Mouse (Mus musculus) v-Abl transformed pro-B cells (cell line): ENCODE data around the gene Gtf3a.

Source experiments
- in situ Hi-C, 2 experiments: fragments of 400-800 bp; cut with MboI; formaldehyde crosslinking; loops; one replicate each; pipeline ENCODE4 v1.15.1; 2025; ENCODE audit not compliant: unreplicated experiment in 2 of 2

Gene Gtf3a

GRCm38 (mm10) chr5:146931904-146932553 is 16.4 kb upstream of the Gtf3a start:
- in situ Hi-C loops: no loop called here

DNA sequence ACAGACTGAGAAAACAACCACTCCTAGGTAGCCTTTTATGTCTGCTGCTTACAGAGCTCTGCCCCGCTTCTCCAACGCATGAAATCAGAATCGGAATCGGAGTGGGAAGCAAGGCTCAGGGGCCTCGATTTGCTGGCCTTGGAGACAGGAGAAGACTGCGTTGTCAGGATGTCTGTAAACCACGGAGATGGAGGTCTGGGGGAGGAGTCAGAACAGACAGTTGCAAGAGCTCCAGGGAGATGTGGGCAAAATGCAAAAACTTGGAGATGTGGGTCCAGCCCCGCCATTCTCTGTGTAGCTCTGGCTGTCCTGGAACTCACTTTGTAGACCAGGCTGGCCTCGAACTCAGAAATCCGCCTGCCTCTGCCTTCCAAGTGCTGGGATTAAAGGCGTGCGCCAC is 15.0 kb upstream of the Gtf3a start:
- in situ Hi-C loops: no loop called here

DNA sequence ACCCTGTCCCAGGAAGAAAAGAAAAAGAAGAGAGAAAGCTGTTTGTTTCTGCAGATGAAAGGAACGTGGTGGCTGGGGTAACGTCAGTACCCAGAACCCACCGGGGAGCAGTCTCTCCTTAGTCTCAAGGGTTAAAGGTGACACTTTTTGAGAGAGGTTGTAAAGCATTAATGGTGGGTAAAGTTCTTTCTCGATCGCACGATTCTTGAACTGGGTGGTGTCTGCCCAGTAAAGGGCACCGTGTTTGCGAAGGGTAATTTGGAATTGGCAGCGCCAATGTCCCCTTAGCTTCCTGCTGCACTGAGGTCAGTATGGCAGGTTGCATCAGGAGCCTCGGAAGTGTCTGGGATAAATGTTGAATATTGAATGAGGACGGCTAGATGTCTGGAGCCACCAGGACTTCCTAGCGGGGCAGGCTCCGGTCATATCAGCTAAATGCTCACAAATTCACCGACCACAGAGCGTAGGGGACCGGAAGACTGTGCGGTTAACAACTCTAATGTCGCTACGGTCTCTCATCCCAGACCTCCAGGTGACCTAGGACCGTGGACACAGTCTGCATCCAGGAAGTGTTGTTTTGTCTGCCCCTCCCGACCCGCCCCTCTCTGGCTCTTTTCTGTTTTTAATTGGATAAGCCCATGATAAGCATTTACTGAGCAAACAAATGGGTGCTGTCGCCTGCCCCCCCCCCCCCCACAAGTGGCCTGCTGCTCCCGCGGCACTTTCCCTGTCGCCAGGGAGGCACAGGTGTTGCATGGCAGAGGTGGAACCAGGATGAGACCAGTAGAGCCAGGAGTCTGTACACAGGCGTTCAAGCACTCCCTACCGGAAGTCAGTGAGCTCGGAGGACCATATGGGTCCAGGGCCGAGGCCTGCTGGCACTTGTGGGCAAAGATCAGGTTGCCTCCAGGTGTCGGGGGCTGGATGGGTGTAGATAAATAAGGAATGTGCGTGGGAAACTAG is 10.6 kb upstream of the Gtf3a start:
- in situ Hi-C loops: no loop called here

DNA sequence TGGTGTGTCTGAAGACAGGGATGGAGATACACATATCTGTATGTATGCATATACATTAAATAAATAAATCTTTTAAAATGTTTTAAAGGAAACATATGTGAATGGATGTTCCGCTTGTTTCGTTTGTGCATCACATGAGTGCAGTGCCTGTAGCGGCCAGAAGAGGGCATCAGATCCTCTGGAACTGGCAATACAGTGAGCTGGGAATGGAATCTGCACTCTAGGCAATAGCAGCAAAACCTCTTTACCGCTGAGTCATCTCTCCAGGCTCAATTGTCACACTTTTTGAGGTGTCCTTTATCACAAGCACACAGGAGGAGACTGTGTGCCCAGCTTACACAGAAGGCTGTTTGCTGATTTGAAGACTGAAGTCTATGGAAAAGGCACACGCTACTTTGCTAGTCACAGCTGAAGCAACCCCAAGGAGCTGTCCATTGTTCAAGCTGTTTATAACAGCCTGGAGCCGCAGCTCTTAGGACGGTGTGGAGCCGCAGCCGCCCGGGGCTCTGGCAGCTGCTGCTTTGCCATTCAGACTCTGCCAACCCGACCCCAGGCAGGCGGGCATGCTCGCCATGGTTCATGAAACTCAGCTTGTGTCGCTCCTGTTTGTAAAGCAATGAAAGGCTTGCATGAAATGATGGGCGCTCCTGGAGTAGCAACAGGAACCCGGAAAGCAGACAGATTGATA is 9.2 kb upstream of the Gtf3a start:
- in situ Hi-C loops: no loop called here

DNA sequence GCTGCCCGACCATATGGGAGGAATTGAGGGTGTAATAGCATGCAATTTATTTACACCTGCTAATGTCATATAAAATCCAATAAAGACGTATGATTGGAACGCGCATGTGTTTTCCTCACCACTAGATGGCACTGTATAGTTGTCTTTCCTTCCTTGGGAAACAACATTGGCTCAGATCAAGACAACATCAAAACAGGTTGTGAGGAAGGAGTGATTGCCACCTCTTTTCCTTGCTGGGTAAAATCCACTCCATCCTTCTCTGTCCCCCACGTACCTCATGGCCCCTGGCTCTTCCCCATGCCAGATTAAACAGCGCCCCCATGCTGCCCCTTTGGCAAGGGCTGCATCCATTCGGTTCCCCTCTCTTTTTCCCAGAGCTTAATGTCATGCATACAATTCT is 8.2 kb upstream of the Gtf3a start:
- in situ Hi-C loops: loop anchor here (5.0 to 10.0 kb wide), 3 partner anchors 115 to 925 kb away; partner anchors contain the start of gene Pomp (in 1 of the 2)

DNA sequence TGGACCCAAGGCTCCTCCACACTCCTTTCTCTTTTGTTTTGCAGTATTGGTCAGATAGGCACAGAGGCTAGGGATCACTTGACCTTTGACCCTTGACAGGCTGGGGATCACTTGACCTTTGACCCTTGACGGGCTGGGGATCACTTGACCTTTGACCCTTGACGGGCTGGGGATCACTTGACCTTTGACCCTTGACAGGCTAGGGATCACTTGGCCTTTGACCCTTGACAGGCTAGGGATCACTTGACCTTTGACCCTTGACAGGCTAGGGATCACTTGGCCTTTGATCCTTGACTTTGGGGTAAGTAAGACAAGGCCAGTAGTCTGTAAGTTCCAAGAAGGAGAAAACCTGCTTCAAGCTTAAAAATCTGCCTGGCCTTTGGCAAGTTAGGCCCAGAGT is 6.5 kb upstream of the Gtf3a start:
- in situ Hi-C loops: loop anchor here (5.0 to 10.0 kb wide), 3 partner anchors 113 to 923 kb away; partner anchors contain the start of gene Pomp (in 1 of the 2)

- in situ Hi-C loops: loop anchor here (5.0 to 10.0 kb wide), 3 partner anchors 112 to 922 kb away; partner anchors contain the start of gene Pomp (in 1 of the 2)
These were observed 5.5 kb upstream of the Gtf3a start for GRCm38 (mm10) chr5:146942965-146943364.

DNA sequence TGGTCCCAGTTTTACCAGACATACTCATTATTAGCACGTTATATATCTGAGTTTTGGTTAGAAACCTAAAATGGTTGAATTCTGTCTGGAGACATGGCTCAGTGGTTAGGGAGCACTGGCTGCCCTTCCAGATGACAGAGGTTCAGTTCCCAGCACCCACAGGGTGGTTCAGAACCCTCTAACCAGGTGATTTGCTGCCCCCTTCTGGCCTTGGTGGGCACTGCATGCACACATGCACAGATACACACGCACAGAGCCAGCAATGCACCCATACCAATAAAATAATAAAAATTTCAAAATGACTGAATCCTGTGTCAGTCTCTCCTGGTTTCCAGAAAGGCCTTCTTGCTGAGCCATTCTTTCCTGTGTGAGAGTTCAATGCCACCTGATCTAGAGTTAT is 3.9 kb upstream of the Gtf3a start:
- in situ Hi-C loops: loop anchor here (5.0 to 10.0 kb wide), 3 partner anchors 110 to 920 kb away; partner anchors contain the start of gene Pomp (in 1 of the 2)

GRCm38 (mm10) chr5:146946682-146947081 is 1.8 kb upstream of the Gtf3a start:
- in situ Hi-C loops: loop anchor here (10.0 kb wide), 2 partner anchors 108 to 918 kb away; partner anchors contain the start of gene Pomp (in 1 of the 2)

DNA sequence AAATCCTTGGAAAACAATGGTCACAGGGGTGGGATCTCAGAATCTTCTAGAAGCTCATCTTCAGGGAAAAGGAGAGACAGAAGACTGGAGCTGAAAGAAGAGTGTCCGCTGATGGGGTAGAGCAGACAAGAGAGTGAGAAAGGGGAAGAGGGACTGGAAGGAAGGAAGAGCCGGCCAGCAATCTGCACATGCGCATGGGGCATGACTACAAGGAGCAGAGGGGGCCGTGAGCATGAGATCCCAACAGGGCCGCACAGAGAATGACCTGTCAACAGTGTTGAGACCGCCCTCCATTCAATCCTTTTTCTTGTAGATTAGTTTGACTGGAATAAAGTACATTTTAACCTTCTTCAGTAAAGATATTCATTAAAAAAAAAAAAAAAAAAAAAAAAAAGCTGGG is 960 bp upstream of the Gtf3a start:
- in situ Hi-C loops: loop anchor here (10.0 kb wide), 2 partner anchors 107 to 917 kb away; partner anchors contain the start of gene Pomp (in 1 of the 2)

- in situ Hi-C loops: loop anchor here (10.0 kb wide), 2 partner anchors 107 to 917 kb away; partner anchors contain the start of gene Pomp (in 1 of the 2)
These were observed 383 bp upstream of the Gtf3a start for GRCm38 (mm10) chr5:146948041-146948507.

DNA sequence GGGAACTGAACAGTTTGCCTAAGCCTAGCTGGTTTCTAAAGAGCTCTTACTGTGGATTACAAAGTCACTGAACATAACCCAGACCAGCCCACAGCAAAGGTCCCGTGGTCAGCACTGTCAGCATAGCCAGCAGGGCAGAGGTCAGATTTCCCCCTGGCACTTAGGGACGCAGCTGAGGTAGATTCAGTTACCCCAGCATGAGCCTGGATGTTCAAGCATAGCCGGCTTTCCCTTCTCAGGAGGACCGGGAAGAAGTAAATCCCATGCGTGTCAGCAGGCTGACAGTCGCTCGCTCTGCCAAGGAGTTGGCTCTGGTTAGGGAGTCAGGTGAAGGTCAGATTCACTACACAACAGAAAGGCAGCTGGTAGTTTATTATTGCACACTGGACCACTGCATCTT is 6.1 kb downstream of the Gtf3a start:
- in situ Hi-C loops: no loop called here

DNA sequence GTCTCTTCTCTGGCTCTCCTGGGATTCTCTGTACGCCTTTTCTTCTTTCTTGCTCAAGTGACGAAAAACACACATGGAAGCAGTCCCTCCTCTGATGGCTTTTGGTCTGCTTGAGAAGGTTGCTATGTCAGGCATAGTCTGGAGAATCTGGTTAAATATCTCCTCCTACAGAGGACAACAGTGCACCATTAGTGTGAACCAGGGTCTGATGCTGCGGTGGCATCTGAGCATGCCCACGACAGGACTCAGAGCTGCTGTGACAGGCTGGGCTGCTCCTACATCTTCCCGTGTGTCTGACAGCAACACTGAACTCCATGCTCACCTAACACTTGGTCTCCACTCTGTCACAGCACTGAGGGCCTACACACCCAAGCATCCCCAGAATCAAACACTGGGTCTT is 7.2 kb downstream of the Gtf3a start:
- in situ Hi-C loops: no loop called here

DNA sequence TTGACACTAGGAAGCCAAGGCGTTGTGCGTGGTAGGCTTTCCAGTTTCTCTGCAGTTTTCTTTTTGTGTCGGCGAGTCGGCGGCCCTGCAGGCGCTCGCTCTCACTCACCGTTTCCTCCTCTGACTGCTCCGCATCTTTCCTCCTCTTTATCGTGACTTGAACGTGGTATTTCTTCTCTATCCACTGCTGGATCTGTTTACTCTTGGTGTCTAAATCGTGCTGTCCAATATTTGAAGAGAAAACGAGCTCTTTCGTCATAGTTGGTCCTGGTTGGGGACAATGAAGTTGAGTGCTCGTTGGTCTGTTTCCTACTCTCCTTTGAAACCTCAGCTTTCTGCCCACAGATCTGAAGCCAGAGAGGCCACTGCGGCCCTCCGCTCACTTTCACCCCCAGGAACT is 8.2 kb downstream of the Gtf3a start:
- in situ Hi-C loops: no loop called here

DNA sequence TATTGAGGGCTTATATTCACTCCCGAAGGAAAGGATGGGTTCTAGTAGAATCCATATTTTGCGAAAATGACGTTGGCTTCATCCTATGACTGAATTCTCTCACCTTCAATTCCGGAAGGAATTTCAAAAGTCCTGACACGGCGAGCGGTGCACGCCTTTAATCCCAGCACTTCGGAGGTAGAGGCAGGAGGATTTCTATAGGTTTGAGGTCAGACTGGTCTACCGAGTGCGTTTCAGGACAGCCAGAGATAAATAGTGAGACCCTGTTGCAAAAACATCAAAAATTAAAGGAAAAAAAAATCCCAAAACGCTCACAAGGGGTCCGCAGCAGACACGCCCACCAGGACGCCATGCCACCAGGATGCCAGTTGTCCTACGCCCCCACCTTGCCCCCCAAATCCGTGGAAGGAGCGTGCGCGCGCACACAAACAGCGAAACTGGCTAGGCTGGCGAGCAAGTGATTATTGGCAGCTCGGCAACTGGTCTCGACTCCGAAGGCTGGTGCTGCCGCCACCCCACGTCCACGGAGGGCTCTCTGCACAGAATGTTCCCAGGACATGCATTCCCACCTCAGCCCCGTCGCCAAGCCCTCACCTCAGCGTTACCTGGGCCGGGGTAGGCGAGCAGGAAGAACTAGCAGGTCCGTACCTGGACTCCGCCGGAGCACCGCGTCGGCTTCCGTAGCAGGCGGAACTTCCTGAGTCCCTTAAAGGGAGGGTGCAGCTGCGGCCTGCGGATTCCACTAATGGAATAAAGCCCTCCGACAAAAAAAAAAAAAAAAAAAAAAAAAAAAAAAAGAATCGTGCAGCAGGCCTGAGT is 14.9 kb downstream of the Gtf3a start, which contains the start of gene Mtif3:
TSS of gene Mtif3 (minus strand) at position 683 of the 819 bp plus-strand sequence.
- in situ Hi-C loops: no loop called here

DNA sequence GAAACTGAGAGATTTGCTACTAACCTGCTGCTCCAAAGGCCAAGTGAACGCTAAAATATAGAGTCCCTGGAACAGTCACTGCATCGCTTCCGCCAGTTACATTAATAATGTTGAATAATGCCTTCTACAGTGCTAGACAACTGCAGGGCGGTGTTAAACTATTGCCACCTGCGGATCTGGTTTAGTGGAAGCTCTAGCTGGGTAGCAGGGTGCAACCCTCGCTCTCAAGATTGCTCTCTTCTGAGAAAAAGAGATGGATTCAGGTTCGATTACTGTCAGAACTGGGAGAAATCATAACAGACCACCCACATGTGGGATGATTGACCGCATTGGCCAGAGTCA is 15.5 kb downstream of the Gtf3a start:
- in situ Hi-C loops: no loop called here

DNA sequence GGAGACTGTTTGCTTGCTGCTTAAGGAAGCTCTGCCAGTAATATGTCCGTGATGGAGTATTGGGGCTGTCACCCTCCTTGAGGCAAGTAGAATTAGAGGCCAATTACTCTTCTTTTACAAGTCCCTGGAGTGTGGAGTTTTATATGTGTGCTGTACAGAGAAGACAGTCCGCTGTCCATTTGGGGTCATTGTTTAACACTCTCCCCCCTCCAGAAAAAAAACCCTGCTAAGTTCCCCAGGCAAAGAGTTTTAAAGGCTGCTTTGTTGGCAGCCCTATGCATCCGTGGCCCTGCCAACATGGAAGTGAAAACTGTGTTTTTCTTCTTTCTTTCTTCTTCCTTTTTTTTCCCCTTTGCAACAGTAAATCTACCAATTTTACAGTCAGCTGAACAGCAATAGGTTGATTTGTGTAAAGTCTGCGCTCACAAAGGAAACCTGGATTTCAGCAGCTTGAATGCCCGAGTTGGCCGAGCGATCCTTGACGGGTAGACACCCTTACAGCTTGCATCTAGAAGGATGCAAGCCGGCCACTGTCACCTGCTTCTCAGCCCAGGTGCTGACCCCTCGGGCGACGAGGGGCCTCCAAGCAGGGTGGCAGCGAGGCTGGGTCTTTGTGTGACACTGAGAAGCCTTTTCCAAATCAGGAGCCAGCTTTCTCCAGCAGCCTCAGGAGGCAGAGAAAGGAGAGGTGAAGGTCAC is 20.4 kb downstream of the Gtf3a start:
- in situ Hi-C loops: no loop called here

DNA sequence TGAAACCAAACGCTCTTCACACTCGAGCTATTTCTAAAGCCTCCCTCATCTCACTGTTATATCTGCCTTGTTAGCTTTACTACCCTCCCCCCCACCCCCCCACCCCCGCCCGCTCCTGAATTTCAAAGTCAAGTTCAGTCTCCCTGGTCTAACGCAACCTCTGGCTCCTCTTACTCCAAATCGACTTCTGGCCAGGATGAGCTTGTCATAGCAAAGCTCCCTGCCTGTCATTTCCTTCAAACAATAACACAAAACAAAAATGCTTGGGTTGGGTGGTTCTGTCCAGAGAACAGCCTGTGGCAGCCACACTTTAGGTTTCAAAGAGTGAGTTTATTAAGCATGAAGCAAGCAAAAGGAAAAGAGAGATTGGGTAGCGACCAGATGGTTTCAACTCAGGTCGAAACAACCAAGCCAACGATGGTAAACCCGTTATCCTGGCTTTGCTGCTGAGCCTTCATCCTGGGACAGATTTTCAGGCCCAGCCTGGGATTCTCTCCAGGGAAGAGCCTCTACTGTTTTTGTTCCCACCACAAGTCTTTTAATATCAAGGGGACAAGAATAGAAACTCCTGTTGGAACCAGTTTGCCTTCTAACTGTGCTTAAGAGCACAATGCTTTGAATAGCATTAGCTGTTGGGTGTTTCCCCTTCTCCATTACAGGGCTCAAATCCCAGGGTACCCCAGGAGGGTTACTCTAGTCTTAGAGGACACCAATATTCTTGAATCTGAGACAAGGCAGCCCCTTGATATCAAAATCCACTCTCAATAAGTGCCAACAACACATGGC is 23.5 kb downstream of the Gtf3a start:
- in situ Hi-C loops: no loop called here
